Mouse (Mus musculus) cerebellum, adult 18-20 months (tissue): ENCODE measurements around the gene Mettl4.

Experiments
- DNase-seq, 2 experiments: peaks; one replicate each; pipeline ENCODE4 v3.0.0; 2021

Mettl4 gene

GRCm38 (mm10) chr17:94749466-94750135, at the start of gene Mettl4:
Gene Mettl4 (minus strand): TSS chr17:94750019.
- peak; percentile 91 to 95 for DNase-seq

- no peak for DNase-seq
Observed at GRCm38 (mm10) chr17:94778871-94779482, 29.2 kb upstream of the Mettl4 start.

DNA sequence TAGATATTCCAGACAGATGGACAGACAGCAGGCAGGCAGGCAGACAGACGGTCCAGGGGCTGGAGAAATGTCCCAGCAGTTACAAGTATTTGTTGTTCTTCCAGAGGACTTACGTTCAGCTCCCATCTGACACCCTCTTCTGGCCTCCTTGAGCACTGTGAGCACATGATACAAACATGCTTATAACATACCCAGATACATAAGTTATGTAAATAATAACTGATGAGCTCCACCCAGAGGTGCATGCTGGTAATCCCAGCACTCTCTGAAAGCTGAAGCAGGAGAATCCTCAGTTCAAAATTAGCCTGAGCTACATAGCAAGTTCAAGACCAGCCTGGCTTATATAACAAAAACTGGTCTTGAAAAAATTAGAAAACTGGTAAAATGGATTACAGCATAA, 18.7 kb upstream of the Mettl4 start:
- DNase-seq: no peak

DNA sequence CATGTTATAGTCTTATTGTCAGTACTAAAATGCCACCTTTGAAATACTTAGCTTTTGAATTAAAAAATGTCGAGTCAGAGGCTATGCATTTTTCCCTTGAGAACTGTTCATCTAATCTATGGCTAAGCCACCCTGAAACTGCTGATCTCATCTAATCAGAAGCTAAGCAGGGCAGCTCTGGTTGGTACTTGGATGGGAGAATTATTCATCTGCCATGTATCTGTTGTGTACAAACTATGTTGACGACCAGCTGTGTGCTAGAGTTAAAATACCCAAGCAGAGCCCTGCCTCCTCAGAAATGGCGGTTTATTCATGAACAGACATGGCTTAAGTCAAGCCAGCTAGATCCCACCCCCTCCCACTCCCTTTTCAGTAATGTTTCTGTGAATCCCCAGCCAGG, 14.9 kb upstream of the Mettl4 start:
- no peak for DNase-seq

GRCm38 (mm10) chr17:94764011-94764410, 14.2 kb upstream of the Mettl4 start:
- no peak for DNase-seq

DNA sequence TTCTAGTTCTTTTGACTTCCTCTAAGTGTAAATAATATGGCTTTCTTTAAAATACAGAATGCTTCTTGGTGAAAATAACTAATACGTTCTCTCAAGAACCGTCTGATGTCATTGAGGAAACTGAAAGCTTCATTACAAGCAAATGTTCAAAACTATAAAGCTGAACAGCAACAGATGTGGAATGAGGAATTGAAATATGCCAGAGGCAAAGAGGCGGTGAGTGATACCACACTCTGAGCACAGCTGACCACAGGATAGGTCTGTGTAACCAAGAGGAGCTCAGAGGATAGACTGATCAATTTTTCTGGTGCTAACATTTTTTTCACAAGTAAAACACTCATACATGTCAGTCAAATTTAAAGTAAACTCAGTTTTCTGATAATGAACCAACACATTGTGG, 12.6 kb upstream of the Mettl4 start:
- DNase-seq: no peak

DNA sequence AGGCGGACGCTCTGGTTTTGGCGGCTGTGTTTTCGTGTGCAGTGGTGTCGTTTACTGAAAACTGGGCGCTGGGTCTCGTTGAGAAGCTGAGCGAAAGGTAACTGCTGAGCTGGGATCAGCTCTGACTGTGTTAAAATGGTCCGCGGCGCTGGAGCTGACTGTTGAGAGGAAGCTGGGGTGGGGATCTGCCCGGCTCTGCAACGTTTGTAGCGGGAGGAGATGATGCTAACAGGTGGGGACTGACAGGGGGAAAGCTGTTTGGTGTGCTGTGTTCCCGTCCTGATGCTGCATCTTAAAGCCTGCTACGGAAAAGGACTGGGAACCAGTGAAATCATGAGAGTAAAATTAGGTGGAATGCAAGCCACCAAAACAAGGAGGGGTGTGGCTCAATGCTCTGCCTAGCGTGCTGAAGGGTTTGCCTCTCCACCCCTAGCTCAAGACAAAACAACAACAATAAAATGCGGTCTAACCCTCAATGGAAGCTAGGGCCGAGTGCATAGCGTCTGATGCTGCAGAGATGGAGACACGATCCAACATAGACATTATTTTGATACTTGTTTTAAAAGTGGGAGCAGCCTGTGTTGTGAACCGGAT, 414 bp upstream of the Mettl4 start:
- no peak for DNase-seq

GRCm38 (mm10) chr17:94738173-94738572, 11.6 kb downstream of the Mettl4 start:
- DNase-seq: no peak

GRCm38 (mm10) chr17:94735885-94736284, 13.9 kb downstream of the Mettl4 start:
- DNase-seq: no peak

DNA sequence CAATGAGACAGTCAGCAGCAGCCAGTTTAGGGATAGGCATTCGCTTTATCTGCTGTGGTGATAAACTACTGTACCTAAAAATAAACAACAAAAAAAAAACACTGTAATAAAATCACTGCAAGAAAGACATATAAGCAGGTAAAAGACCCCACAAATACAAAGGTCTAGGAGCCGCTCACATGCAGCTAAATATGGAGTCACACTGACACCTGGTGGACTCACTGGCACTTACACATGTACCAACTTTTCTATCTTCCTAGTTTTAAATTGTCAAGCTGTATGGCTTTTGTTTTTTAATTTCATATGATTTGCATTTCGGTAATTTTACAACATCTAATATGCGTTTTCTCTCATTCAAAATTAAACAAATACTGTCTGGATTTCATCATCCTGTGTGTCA, 14.4 kb downstream of the Mettl4 start:
- no peak for DNase-seq

- peak; percentile 23 to 40 for DNase-seq
Observed at GRCm38 (mm10) chr17:94730416-94730815, 19.4 kb downstream of the Mettl4 start.

DNA sequence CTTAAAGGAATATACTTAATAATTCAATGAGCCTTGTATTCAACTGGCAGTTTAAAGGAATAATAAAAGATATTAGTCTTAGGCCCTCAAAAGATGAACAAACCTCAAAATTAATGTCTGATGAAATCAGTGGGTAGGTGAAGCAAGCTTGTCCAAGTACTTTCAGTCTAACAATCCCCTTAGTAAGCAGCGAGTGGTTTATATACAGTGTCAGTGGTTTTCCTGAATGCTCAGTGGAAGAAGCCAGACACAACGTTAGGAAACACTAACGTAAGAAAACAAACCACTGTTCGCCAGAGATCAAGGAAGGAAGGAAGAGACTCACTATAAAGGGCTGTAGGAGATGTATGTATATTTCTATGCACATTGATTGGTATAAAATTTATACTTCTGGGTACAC, 23.1 kb downstream of the Mettl4 start:
- no peak for DNase-seq

DNA sequence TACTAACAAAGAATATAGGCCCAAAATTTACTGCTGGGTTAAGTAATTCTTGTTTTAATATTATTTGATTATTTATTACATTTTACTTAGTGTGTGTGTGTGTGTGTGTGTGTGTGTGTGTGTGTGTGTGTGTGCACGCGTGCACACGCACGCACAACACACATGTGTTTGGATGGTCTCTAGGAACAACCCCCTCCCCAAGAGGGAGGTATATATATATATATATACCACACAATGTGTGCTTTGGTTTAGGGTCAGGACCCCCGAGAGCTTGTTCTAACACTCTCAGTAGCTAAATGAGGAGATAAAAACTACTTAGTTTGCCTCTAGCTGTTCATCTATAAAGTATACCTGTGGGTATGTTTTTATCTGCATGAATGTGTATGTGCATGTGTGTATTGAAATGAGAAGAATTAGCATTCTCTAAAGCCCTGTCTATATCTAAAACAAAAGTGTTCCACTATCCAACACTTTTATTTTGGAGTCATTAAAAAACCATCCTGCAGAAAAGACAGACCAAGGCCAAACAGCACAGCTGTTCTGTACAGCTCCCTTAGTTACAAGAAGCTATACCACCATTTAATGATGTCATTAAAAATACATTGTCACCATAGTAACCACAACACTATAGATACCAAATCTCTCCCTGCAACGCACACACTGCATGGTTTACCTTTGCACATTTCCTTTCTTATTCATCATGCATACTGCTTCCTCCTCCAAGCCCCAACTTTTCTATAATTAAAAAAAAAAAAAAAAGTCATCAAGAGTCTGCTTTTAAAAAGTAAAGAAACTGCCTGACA, 76.1 kb downstream of the Mettl4 start:
- DNase-seq: no peak
